Mouse (Mus musculus): ENCODE data around the gene Olfr1420. TPM values are rescaled to one million over a fixed set of nuclear protein-coding genes. Genes with fewer than 3 reads are reported as not detected.
"Not testable (repeated sequence)": the region's sequence is repeated elsewhere in the genome, so short reads cannot be mapped to it uniquely, and the experiment has no call there.

Gene Olfr1420
- total and polyA plus RNA-seq, 2 experiments from 2014 or later = not detected

DNA sequence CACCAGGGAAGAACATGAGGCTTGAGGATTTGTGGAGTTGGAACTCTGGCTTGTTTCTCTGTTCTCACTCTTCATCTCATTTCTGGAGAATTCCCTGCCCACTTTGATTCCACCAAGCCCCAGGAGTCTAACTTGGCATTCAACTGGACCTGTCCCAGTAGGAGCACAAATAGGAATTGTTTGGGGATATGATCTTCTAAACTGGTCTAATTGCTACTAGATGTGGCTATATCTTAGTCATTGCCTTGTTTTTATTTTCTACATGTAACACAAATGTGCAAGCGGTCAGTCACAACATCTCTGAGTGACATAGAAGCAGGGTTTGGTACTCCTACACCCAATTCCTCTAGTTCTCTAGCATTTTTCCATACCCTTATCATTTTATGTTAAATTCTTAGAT, 25.4 kb upstream of the Olfr1420 start, which contains the start of gene Olfr1418:
Gene Olfr1418 (minus strand): TSS at position 101 of the 400 bp plus-strand sequence.
- Histone ChIP-seq H3K4me2 (ENCODE audit: low read depth, low read length, poor library complexity, severe bottlenecking) (no peak within 1 kb of the TSS), H3K27ac (ENCODE audit: low read depth, low read length) (no peak within 1 kb of the TSS), H3K27me3 (ENCODE audit: insufficient read depth, low read length) (no peaks in the 10 kb centered on the region), H3K36me3 (ENCODE audit: insufficient read depth, low read length) (no peaks in the 10 kb centered on the region), H3K9ac (replicated peaks; ENCODE audit: low read length, poor library complexity, severe bottlenecking) (no peak within 1 kb of the TSS), H3K4me1 (ENCODE audit: insufficient read depth, low read length) (no peaks in the 10 kb centered on the region), H3K4me3 (ENCODE audit: low read depth, low read length) (no peak within 1 kb of the TSS), H3K9me3 (ENCODE audit: low read length) (no peaks in the 10 kb centered on the region)
- ATAC-seq (ENCODE audit: low FRiP score) (no peak), DNase-seq (ENCODE audit: low spot score) (no peak)
- 94% methylated on average over 1 of the region's 1 CpGs for WGBS
- TF ChIP-seq CTCF (IDR thresholded peaks at IDR 0.05) = no peak

DNA sequence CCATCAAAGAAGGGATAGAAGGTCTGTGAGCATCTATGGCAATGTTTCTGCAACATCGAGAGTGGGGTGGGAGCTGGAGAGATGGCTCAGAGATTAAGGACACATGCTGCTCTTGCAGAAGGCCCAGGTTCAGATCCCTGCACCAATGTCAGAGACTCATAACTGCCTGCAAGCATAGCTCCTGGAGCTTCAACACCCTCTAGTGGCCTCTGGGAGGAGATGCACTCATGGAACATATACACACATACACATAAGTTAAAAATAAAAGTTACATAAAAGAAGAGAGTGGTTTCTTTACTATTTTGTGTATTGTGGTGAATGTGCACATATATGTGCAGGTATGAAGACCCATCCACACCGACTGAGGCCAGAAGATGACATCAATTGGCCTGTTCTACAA, 18.5 kb upstream of the Olfr1420 start:
- ATAC-seq (ENCODE audit: low FRiP score) (no peak), DNase-seq (ENCODE audit: low spot score) (no peak)
- Histone ChIP-seq H3K36me3 (ENCODE audit: insufficient read depth, low read length) (no peaks in the 10 kb centered on the region), H3K27ac (ENCODE audit: low read depth, low read length) (no peak overlapping the region), H3K27me3 (ENCODE audit: insufficient read depth, low read length) (no peaks in the 10 kb centered on the region), H3K9me3 (ENCODE audit: low read length) (no peaks in the 10 kb centered on the region), H3K4me3 (ENCODE audit: low read depth, low read length) (no peak overlapping the region), H3K4me1 (ENCODE audit: insufficient read depth, low read length) (no peaks in the 10 kb centered on the region), H3K4me2 (ENCODE audit: low read depth, low read length, poor library complexity, severe bottlenecking) (no peak overlapping the region), H3K9ac (replicated peaks; ENCODE audit: low read length, poor library complexity, severe bottlenecking) (no peak overlapping the region)
- WGBS = 81% methylated on average over 2 of the region's 2 CpGs
- TF ChIP-seq CTCF (IDR thresholded peaks at IDR 0.05) = no peak

DNA sequence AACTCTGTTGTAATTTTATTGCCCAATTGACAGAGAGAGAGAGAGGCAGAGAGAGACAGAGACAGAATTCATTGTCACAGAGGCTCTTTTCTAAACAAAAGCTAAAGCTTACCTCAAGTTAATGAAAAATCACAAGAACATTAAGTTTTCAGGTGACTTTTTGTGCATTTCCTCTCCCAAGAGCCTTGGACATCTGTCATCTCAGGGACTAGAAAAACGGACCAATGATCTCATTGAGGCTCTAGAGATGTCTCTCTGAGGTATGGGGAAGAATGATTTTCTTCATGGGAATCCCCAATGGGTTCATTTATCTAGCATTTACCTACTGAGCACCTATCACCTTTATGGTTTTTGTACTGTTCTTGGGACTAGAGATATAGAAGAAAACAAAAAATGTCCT, 11.4 kb upstream of the Olfr1420 start, which contains the start of gene Olfr1419:
Gene Olfr1419 (minus strand): TSS at position 101 of the 400 bp plus-strand sequence.
- no peak for DNase-seq (ENCODE audit: low spot score)
- H3K27ac ChIP-seq (ENCODE audit: low read depth, low read length) = no peak within 1 kb of the TSS

DNA sequence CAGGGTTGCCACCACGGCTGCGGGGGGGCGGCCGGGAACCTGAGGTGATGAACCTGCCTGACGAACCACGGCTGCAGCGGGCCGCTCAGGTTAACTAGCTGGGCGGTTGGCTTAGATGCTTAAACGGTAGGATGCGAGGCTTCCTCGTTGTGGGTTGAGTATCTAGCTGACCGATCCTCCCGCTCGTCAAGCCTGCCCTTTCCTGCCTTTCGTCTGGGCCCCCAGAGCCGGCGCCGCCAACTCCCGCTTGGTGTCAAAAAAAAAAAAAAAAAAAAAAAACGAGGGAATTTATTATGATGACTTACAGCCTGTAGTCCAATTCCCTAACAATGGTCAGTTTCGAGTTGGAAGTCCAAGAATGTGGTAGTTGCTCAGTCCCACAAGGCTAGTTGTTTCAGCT, 8.0 kb upstream of the Olfr1420 start:
- H3K4me3 ChIP-seq (ENCODE audit: low read depth, low read length); ATAC-seq (ENCODE audit: low FRiP score); H3K9me3 ChIP-seq (ENCODE audit: low read length); H3K27me3 ChIP-seq (ENCODE audit: insufficient read depth, low read length); H3K27ac ChIP-seq (ENCODE audit: low read depth, low read length); H3K4me1 ChIP-seq (ENCODE audit: insufficient read depth, low read length); H3K9ac ChIP-seq (replicated peaks; ENCODE audit: low read length, poor library complexity, severe bottlenecking); H3K36me3 ChIP-seq (ENCODE audit: insufficient read depth, low read length); DNase-seq (ENCODE audit: low spot score); H3K4me2 ChIP-seq (ENCODE audit: low read depth, low read length, poor library complexity, severe bottlenecking): not testable (repeated sequence)
- WGBS = 67% methylated on average over 22 of the region's 22 CpGs

More for the DNA sequence above, 11.4 kb upstream of the Olfr1420 start, which contains the start of gene Olfr1419:
- ATAC-seq (ENCODE audit: low FRiP score) = no peak
- Histone ChIP-seq H3K9me3 (ENCODE audit: low read length) (no peaks in the 10 kb centered on the region), H3K4me2 (ENCODE audit: low read depth, low read length, poor library complexity, severe bottlenecking) (no peak within 1 kb of the TSS), H3K4me3 (ENCODE audit: low read depth, low read length) (no peak within 1 kb of the TSS), H3K9ac (replicated peaks; ENCODE audit: low read length, poor library complexity, severe bottlenecking) (no peak within 1 kb of the TSS), H3K36me3 (ENCODE audit: insufficient read depth, low read length) (no peaks in the 10 kb centered on the region), H3K27me3 (ENCODE audit: insufficient read depth, low read length) (no peaks in the 10 kb centered on the region), H3K4me1 (ENCODE audit: insufficient read depth, low read length) (no peaks in the 10 kb centered on the region)
- WGBS = 29% methylated on average over 1 of the region's 1 CpGs
- TF ChIP-seq CTCF (IDR thresholded peaks at IDR 0.05) = no peak

DNA sequence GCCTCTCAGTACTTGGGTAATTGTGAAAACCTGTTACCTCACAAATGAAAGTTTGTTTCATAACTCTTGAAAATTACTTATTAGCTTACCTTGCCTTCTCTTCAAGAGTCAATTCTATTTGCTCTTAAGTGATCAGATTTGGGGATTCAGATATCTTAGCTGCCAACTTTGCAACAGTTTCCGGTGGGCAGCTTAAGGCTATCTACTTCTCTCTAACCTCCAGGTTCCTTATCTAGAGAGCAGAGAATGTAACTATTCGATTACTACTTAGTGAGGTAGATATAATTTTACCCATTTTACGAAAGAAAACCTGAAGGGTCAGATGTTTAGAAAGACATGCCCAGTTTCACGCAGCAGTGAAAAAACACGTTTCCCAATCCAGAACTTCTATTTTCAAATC, 24.7 kb downstream of the Olfr1420 start:
- Histone ChIP-seq H3K4me3 (ENCODE audit: low read depth, low read length) (peak overlapping the region; percentile 77), H3K9ac (replicated peaks; ENCODE audit: low read length, poor library complexity, severe bottlenecking) (no peak overlapping the region), H3K9me3 (ENCODE audit: low read length) (no peaks in the 10 kb centered on the region), H3K36me3 (ENCODE audit: insufficient read depth, low read length) (no peaks in the 10 kb centered on the region), H3K27me3 (ENCODE audit: insufficient read depth, low read length) (no peaks in the 10 kb centered on the region), H3K4me2 (ENCODE audit: low read depth, low read length, poor library complexity, severe bottlenecking) (peak overlapping the region; percentile 75), H3K4me1 (ENCODE audit: insufficient read depth, low read length) (no peaks in the 10 kb centered on the region; the same call in 1 of the 2 replicates), H3K27ac (ENCODE audit: low read depth, low read length) (no peak overlapping the region)
- ATAC-seq (ENCODE audit: low FRiP score) (no peak), DNase-seq (ENCODE audit: low spot score) (no peak)
- TF ChIP-seq CTCF (IDR thresholded peaks at IDR 0.05) = no peak
- WGBS = 93% methylated on average over 5 of the region's 5 CpGs

DNA sequence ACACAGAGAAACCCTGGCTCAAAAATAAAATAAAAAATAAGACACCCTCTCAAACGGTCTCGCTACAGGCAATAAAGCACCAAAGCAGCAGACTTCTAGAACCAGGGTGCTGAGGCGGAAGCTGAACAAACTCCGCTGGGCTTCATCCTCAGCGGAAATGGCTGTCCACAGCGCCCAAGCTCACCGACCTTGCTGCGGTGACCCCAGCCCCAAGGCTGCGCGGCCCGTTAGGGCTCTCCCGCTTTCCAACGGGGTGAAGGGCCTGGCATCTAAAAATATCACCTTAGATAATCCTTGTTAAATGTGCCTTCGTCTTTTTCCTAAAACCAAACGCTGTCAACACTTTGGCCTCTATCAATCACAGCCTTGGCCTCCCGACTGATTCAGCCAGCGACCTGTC, 25.2 kb downstream of the Olfr1420 start:
- no peaks in the 10 kb centered on the region for H3K36me3 ChIP-seq (ENCODE audit: insufficient read depth, low read length)
- H3K4me1 ChIP-seq (ENCODE audit: insufficient read depth, low read length) = no peaks in the 10 kb centered on the region; the same call in 1 of the 2 replicates
- peak; percentile 17 for DNase-seq (ENCODE audit: low spot score)
- H3K9me3 ChIP-seq (ENCODE audit: low read length) = no peaks in the 10 kb centered on the region
- H3K27ac ChIP-seq (ENCODE audit: low read depth, low read length) = peak overlapping the region; percentile 90
- ATAC-seq (ENCODE audit: low FRiP score) = peak; percentile 53
- peak overlapping the region; percentile 75 for H3K4me2 ChIP-seq (ENCODE audit: low read depth, low read length, poor library complexity, severe bottlenecking)
- no peaks in the 10 kb centered on the region for H3K27me3 ChIP-seq (ENCODE audit: insufficient read depth, low read length)
- H3K4me3 ChIP-seq (ENCODE audit: low read depth, low read length) = peak overlapping the region; percentile 77
- WGBS = 3% methylated on average over 17 of the region's 17 CpGs
- H3K9ac ChIP-seq (replicated peaks; ENCODE audit: low read length, poor library complexity, severe bottlenecking) = peak overlapping the region; percentile 79
- TF ChIP-seq CTCF (IDR thresholded peaks at IDR 0.05) = no peak
